Mouse (Mus musculus) layer of hippocampus, adult 9-10 months (tissue): ENCODE data around the gene Kng1.
A peak's percentile ranks its signal among the peaks of the same experiment; 100 is the strongest.
"Not testable (repeated sequence)": the region's sequence is repeated elsewhere in the genome, so short reads cannot be mapped to it uniquely, and the experiment has no call there.

Experiments used
- DNase-seq: peaks from one replicate; pipeline ENCODE4 v3.0.0; 2022; ENCODE audit warnings: low spot score

The Kng1 gene

DNA sequence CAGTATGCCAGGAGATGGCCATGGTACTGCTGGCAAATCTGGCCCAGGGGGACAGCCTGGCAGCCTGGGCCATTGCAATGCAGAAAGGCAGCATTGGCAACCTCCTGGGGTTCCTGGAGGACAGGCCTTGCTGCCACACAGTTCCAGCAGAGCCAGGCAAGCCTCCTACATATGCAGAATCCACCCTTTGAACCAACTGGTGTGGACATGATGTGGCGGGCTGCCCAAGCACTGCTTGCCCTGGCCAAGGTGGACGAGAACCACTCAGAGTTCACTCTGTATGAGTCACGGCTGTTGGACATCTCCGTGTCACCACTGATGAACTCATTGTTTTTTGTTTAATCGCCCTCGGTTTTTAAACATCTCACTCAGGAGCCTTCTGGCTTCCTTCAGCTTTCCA, 36.5 kb downstream of the Kng1 start:
- no peak for DNase-seq

DNA sequence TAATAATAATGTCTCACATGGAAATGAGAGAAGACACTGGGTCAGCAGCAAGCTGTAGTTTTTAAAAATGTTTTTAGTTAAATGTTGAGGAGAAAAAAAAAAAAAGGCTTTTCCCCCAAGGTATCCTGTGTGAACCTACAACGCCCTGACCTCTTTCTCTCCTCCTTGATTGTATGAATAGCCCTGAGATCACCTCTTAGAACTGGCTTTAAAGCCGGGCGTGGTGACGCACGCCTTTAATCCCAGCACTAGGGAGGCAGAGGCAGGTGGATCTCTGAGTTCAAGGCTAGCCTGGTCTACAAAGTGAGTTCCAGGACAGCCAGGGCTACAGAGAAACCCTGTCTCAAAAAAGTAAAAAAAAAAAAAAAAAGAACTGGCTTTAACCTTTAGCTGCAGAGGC, 37.9 kb downstream of the Kng1 start:
- DNase-seq = not testable (repeated sequence)

GRCm38 (mm10) chr16:23096886-23097285, 39.2 kb downstream of the Kng1 start:
- DNase-seq = not testable (repeated sequence)

DNA sequence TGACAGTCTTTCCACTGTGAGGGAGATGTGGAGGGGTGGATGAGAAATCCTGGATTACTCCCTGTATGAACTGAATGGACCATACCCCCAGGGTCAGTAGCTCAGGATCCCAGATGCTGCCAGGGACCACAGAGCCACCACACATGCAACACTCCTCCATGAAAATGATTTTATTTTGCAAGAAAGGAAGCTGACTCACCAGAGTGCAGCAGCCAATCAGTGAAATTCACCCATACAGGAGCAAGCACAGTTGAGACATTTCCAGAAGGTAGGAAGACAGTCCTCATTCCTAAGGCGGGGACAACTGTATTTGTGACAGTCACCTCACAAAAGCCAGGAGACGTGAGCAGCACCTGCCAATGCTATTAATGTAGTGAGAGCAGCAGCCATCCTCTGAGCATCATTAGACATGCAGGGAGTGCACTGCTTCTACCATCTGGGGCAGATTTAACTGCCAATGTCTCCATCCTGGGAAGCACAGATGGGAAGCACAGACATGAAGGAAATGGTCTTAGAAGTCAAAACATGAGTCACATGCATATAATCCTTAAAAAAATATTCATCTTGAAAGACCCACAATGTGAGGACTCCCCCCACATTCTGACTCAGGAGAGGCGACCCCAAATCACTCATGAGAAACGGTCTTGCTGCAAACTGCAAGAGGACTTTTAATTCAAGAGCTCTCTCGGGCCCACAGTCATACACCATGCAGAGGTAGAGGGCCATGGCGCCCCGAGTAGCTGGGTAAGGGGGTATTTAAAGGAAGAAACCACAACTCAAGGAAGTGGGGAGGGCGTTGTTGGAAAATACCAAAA, 39.8 kb downstream of the Kng1 start:
- DNase-seq = not testable (repeated sequence)

DNA sequence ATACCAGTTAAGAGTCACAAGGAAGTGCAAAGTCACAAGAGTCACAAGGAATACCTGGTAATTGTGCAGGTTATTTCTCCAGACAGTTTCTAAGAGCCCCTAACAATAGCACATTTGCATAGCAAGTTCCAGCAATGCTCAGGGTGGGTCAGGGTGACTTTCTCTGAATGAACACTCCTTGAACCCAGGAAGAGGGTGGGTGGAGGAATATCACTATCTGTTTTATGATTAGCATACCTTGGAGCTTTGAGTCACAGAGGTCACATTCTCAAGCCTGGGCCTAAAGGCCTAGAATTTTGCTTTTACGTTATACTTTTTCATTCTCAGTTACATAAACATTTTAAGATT, 40.4 kb downstream of the Kng1 start:
- DNase-seq = not testable (repeated sequence)

DNA sequence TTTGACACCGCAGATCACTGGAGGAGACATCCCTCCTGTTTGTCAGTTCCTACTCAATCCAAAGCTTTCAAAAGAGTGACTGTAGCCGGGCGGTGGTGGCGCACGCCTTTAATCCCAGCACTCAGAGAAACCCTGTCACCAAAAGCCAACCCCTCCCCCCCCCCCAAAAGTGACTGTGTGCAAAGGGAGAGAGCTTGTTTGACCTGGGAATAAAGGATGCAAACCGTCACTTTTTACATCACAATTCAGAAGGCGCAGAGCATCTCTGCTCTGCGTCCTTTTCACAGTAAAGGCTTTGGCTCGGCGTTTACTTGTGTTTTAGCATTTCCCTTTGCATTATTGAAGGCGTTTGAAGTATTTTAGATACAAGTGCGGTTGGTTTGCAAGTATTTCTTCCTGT, 42.0 kb downstream of the Kng1 start:
- DNase-seq = no peak

DNA sequence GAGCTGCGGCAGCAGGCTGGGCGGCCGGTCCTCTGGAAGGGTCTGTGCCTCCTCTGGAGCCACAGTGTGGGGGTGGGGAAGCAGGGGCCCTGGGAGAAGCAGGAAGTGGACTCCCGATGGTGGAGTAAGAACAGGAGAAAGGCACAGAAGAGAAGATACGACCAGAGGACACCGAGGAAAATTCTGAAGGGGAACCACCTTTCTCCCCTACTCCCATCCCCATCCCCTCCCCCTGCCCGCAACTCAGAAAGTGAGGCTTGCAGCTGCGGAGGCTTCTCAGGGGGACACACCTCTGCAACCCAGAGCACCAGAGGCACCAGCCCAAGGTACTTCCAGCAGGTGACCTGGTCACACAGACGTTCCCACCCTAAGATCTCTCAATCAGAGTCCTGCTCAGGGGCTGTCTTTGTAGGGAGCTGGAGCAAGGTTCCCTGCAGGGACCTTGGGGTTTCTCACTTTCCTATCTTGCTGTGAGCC, 42.5 kb downstream of the Kng1 start:
- DNase-seq = no peak

- no peak for DNase-seq
Observed at GRCm38 (mm10) chr16:23100613-23101012, 42.9 kb downstream of the Kng1 start.

DNA sequence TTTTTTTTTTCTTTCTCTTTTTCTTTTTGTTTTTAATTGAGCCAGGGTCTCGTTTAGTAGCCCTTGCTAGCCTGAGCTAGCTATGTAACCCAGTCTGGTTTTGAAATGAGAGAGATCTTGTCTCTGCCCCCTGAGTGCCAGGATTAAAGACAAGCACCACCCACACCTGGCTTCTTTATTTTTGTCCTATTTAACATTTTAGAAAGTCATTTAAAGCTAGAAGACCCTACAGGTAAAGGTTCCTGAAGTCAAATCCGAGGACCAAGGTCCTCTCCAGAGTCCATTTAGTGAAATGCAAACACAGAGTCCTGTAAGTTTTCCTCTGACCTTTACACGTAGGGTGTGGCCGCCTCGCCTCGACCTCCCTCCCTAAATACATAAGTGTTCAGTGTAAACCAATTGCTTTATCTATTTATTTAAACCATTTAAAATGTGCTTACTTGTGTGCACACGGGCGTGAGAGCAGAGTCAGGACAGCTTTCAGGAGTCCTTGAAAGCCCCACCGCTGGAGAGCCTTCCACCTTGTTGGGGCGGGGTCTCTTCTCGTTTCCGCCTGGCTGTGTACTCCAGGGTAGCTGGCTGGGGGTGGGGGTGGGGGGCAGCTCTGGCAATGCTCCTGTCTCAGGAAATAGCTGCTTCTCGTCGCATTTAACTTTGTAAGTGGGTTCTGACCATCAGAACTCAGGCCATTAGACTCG, 44.8 kb downstream of the Kng1 start:
- DNase-seq = no peak

DNA sequence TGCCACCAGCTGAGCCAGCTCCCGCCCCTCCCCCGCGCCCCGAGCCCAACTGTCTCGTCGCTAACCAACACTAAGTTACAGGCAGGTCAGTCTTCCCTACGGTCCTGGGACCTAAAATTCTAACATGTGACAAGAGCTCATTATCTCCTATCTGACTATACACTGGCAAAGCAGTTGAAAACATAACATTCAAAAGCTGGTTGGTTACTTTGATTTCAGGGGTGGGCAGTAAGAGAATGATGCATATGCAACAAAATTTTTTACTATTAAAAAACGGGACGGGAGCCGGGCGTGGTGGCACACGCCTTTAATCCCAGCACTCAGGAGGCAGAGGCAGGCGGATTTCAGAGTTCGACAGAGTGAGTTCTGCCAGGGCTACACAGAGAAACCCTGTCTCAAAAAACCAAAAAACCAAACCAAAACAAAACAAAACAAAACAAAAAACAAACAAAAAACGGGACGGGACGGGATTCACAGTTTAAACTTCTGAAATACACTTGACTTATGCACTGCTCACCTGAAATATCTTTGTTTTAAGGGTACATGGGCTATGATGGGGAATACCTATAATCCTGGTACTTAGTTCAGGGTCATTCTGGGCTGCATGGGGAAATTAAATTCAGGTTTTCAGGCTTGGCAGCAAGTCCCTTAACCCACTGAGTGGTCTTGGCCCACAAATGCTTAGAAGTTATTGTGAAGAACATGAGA, 45.5 kb downstream of the Kng1 start:
- no peak for DNase-seq

GRCm38 (mm10) chr16:23103841-23104240, 46.2 kb downstream of the Kng1 start:
- no peak for DNase-seq

DNA sequence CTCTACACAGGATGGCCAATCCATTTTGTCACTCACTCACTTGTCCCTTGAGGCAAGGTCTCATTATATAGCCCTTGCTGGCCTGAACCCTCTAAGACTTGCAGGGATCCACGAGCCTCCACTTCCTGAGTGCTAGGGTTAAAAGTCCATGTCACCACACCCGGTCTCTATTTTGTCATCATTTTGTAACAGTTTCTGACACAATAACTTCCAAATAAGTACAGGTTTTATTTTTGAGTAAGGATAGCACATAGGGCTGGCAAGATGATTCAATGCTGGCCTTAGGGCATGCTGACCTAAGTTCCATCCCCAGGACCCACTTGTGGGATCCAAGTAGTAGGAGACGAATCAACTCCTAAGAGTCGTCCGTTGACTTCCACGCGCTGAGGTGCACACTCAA, 48.5 kb downstream of the Kng1 start:
- no peak for DNase-seq

- peak; percentile 75 for DNase-seq
Observed at GRCm38 (mm10) chr16:23107231-23107942, 49.7 kb downstream of the Kng1 start, which contains the start of gene Eif4a2. Eif4a2 (plus strand) TSS chr16:23107444.

- DNase-seq = peak; percentile 44
Observed at GRCm38 (mm10) chr16:23107946-23108759, 50.5 kb downstream of the Kng1 start.

GRCm38 (mm10) chr16:23108943-23109342, 51.3 kb downstream of the Kng1 start:
- DNase-seq = no peak

DNA sequence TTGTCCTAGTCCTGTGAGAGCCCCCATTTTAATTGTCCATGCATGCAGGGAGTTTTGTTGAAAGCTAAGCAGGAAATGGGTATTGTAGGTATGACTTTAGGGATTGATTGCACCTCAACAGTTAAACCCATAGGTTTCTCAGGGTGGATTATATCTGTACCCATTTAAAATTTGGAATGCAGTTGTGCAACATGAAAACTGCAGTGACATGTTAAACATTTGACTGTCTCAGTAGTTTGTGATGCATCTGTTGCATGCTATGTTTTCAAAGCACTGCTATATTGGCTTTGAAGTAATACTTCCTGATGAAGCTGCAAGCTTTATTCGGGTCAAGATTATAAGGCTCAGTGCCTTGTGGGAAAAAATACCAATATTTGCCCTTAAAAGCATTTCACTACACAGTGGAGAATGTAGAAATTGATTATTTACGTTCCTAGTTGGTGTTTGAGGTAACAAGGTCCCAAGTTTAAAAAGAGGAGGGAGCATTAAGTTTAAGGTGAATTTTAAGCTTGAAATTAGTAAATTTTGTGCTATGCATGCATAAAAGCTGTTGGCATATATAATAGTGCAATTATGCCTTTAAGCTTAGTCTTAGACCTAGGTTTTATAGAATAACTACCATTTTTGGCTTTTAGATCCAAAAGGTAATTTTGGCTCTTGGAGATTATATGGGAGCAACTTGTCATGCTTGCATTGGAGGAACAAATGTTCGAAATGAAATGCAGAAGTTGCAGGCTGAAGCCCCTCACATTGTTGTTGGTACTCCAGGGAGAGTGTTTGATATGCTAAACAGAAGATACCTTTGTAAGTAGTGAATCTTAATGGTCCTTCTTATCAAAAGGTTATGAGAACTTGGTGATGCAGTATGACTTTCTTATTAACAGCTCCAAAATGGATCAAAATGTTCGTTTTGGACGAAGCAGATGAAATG, 52.0 kb downstream of the Kng1 start:
- DNase-seq = no peak

DNA sequence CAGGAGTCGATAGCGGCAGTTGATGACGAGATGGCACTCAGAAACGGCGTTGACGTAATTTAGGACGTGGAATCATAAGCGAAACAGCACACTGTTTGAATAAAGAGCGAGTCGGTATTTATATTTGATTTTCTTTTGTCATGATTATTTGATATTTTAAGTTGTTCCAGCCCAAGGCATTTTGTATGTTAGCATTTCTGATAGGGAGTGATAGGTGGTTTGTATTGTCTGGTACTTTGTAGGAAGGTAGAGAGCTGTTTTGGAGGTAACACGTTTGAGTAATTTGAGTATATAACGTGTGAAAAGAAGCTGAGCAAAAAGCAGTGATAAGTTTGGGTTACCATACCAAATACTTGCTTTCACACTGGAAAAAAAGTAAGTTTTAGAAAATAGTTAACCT, 54.7 kb downstream of the Kng1 start:
- no peak for DNase-seq

DNA sequence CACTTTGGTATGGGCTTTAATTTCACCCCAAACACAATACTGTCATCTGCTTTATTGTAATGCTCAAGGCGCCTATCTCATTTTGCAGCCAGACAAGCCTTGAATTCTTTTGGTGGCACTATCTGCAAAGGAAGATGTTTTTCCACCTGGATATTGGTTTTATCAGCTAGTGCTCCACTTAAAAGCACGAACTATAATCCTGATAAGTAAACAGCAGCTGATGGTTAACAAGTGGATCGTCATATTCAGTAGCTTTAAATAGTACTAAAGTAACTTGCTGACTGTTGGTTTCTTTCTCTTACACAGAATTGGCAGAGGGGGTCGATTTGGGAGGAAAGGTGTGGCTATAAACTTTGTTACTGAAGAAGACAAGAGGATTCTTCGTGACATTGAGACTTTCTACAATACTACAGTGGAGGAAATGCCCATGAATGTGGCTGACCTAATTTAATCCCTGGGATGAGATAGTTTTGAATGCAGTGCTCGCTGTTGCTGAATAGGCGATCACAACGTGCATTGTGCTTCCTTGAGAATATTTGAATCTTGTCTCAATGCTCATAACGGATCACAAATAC, 55.3 kb downstream of the Kng1 start:
- no peak for DNase-seq

DNA sequence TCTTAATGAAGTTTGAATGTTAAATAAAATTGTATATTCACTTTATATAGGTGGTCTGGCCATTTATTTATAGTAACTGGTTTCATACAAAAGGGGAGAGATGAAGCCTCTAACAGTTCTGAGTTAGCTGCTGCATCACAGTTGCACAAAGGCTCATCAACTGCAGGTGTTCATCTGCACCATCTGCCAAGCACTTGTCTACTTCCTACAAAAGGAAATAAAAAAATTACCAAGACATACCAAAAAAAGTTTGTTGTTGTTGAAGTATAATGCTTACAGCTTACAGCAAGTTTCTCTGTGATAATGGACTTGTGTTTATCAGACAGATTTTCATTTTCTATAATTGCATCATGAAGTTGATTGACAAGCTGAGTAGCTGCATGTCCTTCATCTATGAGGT, 56.2 kb downstream of the Kng1 start:
- DNase-seq = no peak
